Mouse (Mus musculus) embryonic facial prominence, embryonic 13.5 days (tissue): Measurements from ENCODE around the gene Pus1. TPM values are rescaled to one million over a fixed set of nuclear protein-coding genes. Genes with fewer than 3 reads are reported as not detected.
A peak's percentile ranks its signal among the peaks of the same experiment; 100 is the strongest.

Experiments
- ATAC-seq: fragments of 200-750 bp; cut with Nextera tagmentation; 2 replicates; pipeline ENCODE4 v1.8.0; 2017; ENCODE audit warnings: low read depth; ENCODE audit not compliant: insufficient number of reproducible peaks, insufficient read depth, low FRiP score, low TSS enrichment
- H3K27ac ChIP-seq: fragments of 300-500 bp; sonication (generic); 2 replicates; pipeline ENCODE4 v1.5.1; 2015; ENCODE audit warnings: moderate library complexity, mild to moderate bottlenecking, inconsistent platforms
- H3K27me3 ChIP-seq: fragments of 300-500 bp; sonication (generic); 2 replicates; pipeline ENCODE4 v1.6.1; 2015; ENCODE audit warnings: mild to moderate bottlenecking, inconsistent platforms
- H3K36me3 ChIP-seq: fragments of 300-500 bp; sonication (generic); 2 replicates; pipeline ENCODE4 v1.6.1; 2015; ENCODE audit warnings: mild to moderate bottlenecking, inconsistent platforms
- H3K4me1 ChIP-seq: fragments of 300-500 bp; sonication (generic); 2 replicates; pipeline ENCODE4 v1.6.1; 2015; ENCODE audit warnings: inconsistent platforms
- H3K4me2 ChIP-seq: fragments of 300-500 bp; sonication (generic); 2 replicates; pipeline ENCODE4 v1.6.1; 2015; ENCODE audit warnings: moderate library complexity, mild to moderate bottlenecking, inconsistent platforms
- H3K4me3 ChIP-seq: fragments of 300-500 bp; sonication (generic); 2 replicates; pipeline ENCODE4 v1.5.1; 2015; ENCODE audit warnings: mild to moderate bottlenecking, inconsistent platforms
- H3K9ac ChIP-seq: fragments of 300-500 bp; sonication (generic); 2 replicates; pipeline ENCODE4 v1.6.1; 2015; ENCODE audit warnings: mild to moderate bottlenecking, inconsistent platforms
- H3K9me3 ChIP-seq: fragments of 300-500 bp; sonication (generic); 2 replicates; pipeline ENCODE4 v1.6.1; 2016; ENCODE audit warnings: inconsistent platforms
- WGBS: fragments of 180-500 bp; shearing (Covaris S2); methylation state at CpG from one replicate; pipeline ENCODE4 v1.1.7; 2015; ENCODE audit warnings: mixed read lengths; 5-methylcytosine and 5-hydroxymethylcytosine counted together
- polyA plus RNA-seq: library from polyadenylated mRNA; unstranded; fragments of >200 nt; fragmentation: Nextera tagmentation; extraction: Ambion mirVana; gene quantifications from 2 replicates; pipeline ENCODE4 v1.2.1, GENCODE M21; 2015

Gene Pus1
- polyA plus RNA-seq = 32.4 and 34.4 TPM in 2 replicates

GRCm38 (mm10) chr5:110779998-110780760 lies at the start of gene Pus1:
Gene Pus1 (minus strand): TSS chr5:110780659.
- peak within 1 kb of the TSS; percentile 66; the same call in 1 of the 2 replicates for H3K27ac ChIP-seq
- under 1% methylated on average over 57 of the region's 57 CpGs for WGBS

GRCm38 (mm10) chr5:110827576-110827975 lies 47.1 kb upstream of the Pus1 start:
- H3K4me2 ChIP-seq = no peak overlapping the region
- H3K4me3 ChIP-seq = no peak overlapping the region
- no peaks in the 10 kb centered on the region for H3K9me3 ChIP-seq
- ATAC-seq = no peak
- no peak overlapping the region for H3K9ac ChIP-seq
- H3K27ac ChIP-seq = no peak overlapping the region
- WGBS = 93% methylated on average over 5 of the region's 5 CpGs
- H3K4me1 ChIP-seq = no peaks in the 10 kb centered on the region
- H3K36me3 ChIP-seq = peaks cover 4% of the 10 kb centered on the region; the same call in 1 of the 2 replicates
- no peaks in the 10 kb centered on the region for H3K27me3 ChIP-seq

More at GRCm38 (mm10) chr5:110779998-110780760, at the start of gene Pus1:
- H3K4me3 ChIP-seq = peak within 1 kb of the TSS; percentile 78
- peak; percentile 84 for ATAC-seq
- no peaks in the 10 kb centered on the region for H3K9me3 ChIP-seq
- peaks cover 25% of the 10 kb centered on the region for H3K4me1 ChIP-seq
- peaks cover 40% of the 10 kb centered on the region for H3K36me3 ChIP-seq
- peak within 1 kb of the TSS; percentile 87 for H3K4me2 ChIP-seq
- H3K9ac ChIP-seq = peak within 1 kb of the TSS; percentile 88
- no peaks in the 10 kb centered on the region for H3K27me3 ChIP-seq

GRCm38 (mm10) chr5:110826781-110827495 lies 46.5 kb upstream of the Pus1 start:
- H3K27me3 ChIP-seq = no peaks in the 10 kb centered on the region
- no peak overlapping the region for H3K4me3 ChIP-seq
- ATAC-seq = no peak
- H3K9me3 ChIP-seq = no peaks in the 10 kb centered on the region
- no peak overlapping the region for H3K4me2 ChIP-seq
- WGBS = 84% methylated on average over 8 of the region's 8 CpGs
- H3K36me3 ChIP-seq = peaks cover 4% of the 10 kb centered on the region; the same call in 1 of the 2 replicates
- no peak overlapping the region for H3K27ac ChIP-seq
- no peaks in the 10 kb centered on the region for H3K4me1 ChIP-seq
- H3K9ac ChIP-seq = no peak overlapping the region

GRCm38 (mm10) chr5:110824421-110824820 lies 44.0 kb upstream of the Pus1 start:
- Histone ChIP-seq H3K4me3 (no peak overlapping the region), H3K36me3 (peaks cover 4% of the 10 kb centered on the region; the same call in 1 of the 2 replicates), H3K27me3 (no peaks in the 10 kb centered on the region), H3K4me1 (no peaks in the 10 kb centered on the region), H3K9me3 (no peaks in the 10 kb centered on the region), H3K27ac (no peak overlapping the region), H3K4me2 (no peak overlapping the region), H3K9ac (no peak overlapping the region)
- 77% methylated on average over 4 of the region's 4 CpGs for WGBS
- no peak for ATAC-seq

- H3K9me3 ChIP-seq = no peaks in the 10 kb centered on the region
- H3K9ac ChIP-seq = peak within 1 kb of the TSS; percentile 96
- H3K27me3 ChIP-seq = no peaks in the 10 kb centered on the region
- WGBS = under 1% methylated on average over 78 of the region's 80 CpGs
- H3K36me3 ChIP-seq = peaks cover 24% of the 10 kb centered on the region
- peak within 1 kb of the TSS; percentile 88 for H3K27ac ChIP-seq
- peak; percentile 96 for ATAC-seq
- peaks cover 40% of the 10 kb centered on the region for H3K4me1 ChIP-seq
- peak within 1 kb of the TSS; percentile 96 for H3K4me3 ChIP-seq
- peak within 1 kb of the TSS; percentile 95 for H3K4me2 ChIP-seq
Observed at GRCm38 (mm10) chr5:110809667-110810325, 29.3 kb upstream of the Pus1 start, which contains the start of gene Ulk1. Gene Ulk1 (minus strand): TSS chr5:110810097.

GRCm38 (mm10) chr5:110808821-110809666 lies 28.6 kb upstream of the Pus1 start:
- no peaks in the 10 kb centered on the region for H3K27me3 ChIP-seq
- peaks cover 44% of the 10 kb centered on the region for H3K4me1 ChIP-seq
- peak overlapping the region; percentile 96 for H3K9ac ChIP-seq
- H3K9me3 ChIP-seq = no peaks in the 10 kb centered on the region
- peak overlapping the region; percentile 95 for H3K4me2 ChIP-seq
- peaks cover 30% of the 10 kb centered on the region for H3K36me3 ChIP-seq
- peak overlapping the region; percentile 96 for H3K4me3 ChIP-seq
- no peak for ATAC-seq
- WGBS = 1% methylated on average over 27 of the region's 27 CpGs
- H3K27ac ChIP-seq = peak overlapping the region; percentile 88

GRCm38 (mm10) chr5:110808061-110808631 lies 27.7 kb upstream of the Pus1 start:
- Histone ChIP-seq H3K36me3 (peaks cover 33% of the 10 kb centered on the region), H3K4me3 (peak overlapping the region; percentile 96), H3K4me1 (peaks cover 44% of the 10 kb centered on the region), H3K9me3 (no peaks in the 10 kb centered on the region), H3K4me2 (peak overlapping the region; percentile 95), H3K27me3 (no peaks in the 10 kb centered on the region), H3K27ac (peak overlapping the region; percentile 28; the same call in 1 of the 2 replicates), H3K9ac (peak overlapping the region; percentile 96)
- WGBS = 4% methylated on average over 14 of the region's 14 CpGs
- ATAC-seq = peak; percentile 59; the same call in 1 of the 2 replicates

- Histone ChIP-seq H3K27ac (0 out of 2 replicates have a peak overlapping the region, but pooled peaks have one; percentile 28), H3K4me2 (peak overlapping the region; percentile 95), H3K9ac (peak overlapping the region; percentile 96; the same call in 1 of the 2 replicates), H3K4me1 (peaks cover 44% of the 10 kb centered on the region), H3K36me3 (peaks cover 39% of the 10 kb centered on the region), H3K27me3 (no peaks in the 10 kb centered on the region), H3K9me3 (no peaks in the 10 kb centered on the region), H3K4me3 (peak overlapping the region; percentile 96)
- ATAC-seq = no peak
- 71% methylated on average over 4 of the region's 4 CpGs for WGBS
Observed at GRCm38 (mm10) chr5:110807453-110807852, 27.0 kb upstream of the Pus1 start.

GRCm38 (mm10) chr5:110806676-110807075 lies 26.2 kb upstream of the Pus1 start:
- Histone ChIP-seq H3K27me3 (no peaks in the 10 kb centered on the region), H3K27ac (no peak overlapping the region), H3K9me3 (no peaks in the 10 kb centered on the region), H3K36me3 (peaks cover 46% of the 10 kb centered on the region), H3K9ac (0 out of 2 replicates have a peak overlapping the region, but pooled peaks have one; percentile 7), H3K4me2 (peak overlapping the region; percentile 95), H3K4me1 (peaks cover 52% of the 10 kb centered on the region), H3K4me3 (no peak overlapping the region)
- whole genome bisulfite sequencing = 73% methylated on average over 1 of the region's 1 CpGs
- ATAC-seq = no peak

- Histone ChIP-seq H3K9ac (no peak overlapping the region), H3K36me3 (peaks cover 51% of the 10 kb centered on the region), H3K27ac (no peak overlapping the region), H3K4me1 (peaks cover 56% of the 10 kb centered on the region), H3K27me3 (no peaks in the 10 kb centered on the region), H3K9me3 (no peaks in the 10 kb centered on the region), H3K4me3 (no peak overlapping the region), H3K4me2 (no peak overlapping the region)
- ATAC-seq = no peak
- 87% methylated on average over 4 of the region's 4 CpGs for WGBS
Observed at GRCm38 (mm10) chr5:110806154-110806553, 25.7 kb upstream of the Pus1 start.
